Mouse (Mus musculus) right cerebral cortex, adult 2 months (tissue): ENCODE measurements at regions not wholly inside any gene's neighbourhood (a gene's known extent, or its start where the extent isn't known, plus 50 kb on each side); places are given as distances from the start of the nearest gene placed in this dataset.

Experiments used
- DNase-seq, 2 experiments: peaks; one replicate each; pipeline ENCODE4 v3.0.0; 2021 to 2022; ENCODE audit warnings: low spot score in 2 of 2

DNA sequence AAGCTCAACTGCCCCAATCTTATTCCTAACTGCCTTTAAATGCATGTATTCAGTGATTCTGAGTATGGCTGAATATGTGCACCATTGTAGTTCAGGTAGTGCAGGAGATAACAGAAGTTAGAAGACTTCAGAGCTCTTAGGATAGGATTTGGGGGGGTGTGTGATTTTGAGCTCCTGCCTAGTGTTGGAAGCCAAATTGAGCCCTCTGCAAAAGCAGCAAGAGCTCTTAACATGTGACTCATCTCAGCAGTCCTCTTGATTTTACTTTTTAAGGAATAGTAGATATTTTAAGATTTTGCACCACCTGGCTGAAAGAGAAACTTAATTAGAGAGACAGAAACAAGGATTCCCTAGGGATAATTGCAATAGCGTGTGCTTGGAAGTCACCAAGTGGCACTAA, 277.3 kb upstream of the Gm597 start:
- DNase-seq, result no peak

DNA sequence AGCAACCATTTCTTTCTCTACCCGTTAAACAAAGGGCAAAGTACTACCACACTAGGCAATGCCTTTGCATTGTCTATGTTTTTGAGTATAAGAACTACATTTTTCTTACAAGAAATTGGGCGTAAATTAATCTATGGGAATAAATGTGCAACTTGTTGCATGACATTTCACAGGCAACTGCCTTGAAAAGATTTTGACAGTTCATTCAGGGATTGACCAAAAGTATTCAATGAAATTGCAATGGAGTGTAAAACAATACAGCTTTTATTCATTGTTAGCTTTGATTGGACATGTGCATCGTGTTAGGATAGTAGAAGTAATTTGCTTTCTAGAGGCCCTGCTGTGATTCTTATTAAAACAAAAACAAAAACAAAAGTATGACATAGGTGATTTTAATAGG, 233.7 kb upstream of the Gm597 start:
- no peak for DNase-seq

DNA sequence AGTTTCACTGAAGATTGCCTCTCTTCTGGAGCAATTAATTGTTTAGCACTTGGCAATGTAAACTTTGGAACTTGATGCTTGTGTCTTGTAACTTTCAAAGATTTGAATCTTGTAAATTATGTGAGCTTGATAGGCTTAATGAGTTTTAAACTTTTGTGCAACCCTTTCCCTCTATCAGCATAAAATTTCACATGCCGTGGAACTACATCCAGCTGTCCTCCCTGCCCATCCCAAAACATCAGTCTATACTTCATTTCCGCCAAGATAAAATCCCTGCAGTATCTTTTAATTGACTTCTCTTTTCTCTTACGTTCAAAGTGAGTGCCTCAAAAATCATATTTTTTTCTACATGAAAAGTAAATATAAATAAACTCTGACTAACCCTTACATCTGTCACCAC, 221.1 kb upstream of the Gm597 start:
- DNase-seq, result no peak

DNA sequence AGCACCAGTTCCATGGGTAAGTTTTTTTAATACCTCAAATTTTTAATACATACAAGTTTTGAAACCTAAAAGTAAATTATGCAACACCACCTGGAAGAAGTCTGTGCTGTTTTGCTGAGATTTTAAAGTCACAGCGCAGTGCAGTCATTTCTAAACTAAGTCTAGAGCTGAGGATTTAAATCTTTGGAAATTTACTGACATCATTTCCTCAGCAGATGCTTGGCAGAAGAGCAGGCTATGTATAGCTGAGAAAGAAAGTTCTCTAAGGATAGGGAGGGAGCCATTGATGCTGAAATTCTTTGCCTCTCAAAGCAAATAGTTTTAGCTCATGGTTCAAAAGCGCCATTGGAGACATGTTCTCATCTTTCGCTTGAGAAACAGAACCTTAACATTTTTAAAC, 190.9 kb upstream of the Gm597 start:
- DNase-seq, result peak; percentile 7 to 13
